Mouse (Mus musculus): ENCODE measurements around the gene Ccdc127. TPM values are rescaled to one million over a fixed set of nuclear protein-coding genes. Genes with fewer than 3 reads are reported as not detected.

The Ccdc127 gene
- 49.5 and 50.1 TPM in 2 replicates for polyA plus RNA-seq (2015; fragmentation: Nextera tagmentation; extraction: Ambion mirVana)

DNA sequence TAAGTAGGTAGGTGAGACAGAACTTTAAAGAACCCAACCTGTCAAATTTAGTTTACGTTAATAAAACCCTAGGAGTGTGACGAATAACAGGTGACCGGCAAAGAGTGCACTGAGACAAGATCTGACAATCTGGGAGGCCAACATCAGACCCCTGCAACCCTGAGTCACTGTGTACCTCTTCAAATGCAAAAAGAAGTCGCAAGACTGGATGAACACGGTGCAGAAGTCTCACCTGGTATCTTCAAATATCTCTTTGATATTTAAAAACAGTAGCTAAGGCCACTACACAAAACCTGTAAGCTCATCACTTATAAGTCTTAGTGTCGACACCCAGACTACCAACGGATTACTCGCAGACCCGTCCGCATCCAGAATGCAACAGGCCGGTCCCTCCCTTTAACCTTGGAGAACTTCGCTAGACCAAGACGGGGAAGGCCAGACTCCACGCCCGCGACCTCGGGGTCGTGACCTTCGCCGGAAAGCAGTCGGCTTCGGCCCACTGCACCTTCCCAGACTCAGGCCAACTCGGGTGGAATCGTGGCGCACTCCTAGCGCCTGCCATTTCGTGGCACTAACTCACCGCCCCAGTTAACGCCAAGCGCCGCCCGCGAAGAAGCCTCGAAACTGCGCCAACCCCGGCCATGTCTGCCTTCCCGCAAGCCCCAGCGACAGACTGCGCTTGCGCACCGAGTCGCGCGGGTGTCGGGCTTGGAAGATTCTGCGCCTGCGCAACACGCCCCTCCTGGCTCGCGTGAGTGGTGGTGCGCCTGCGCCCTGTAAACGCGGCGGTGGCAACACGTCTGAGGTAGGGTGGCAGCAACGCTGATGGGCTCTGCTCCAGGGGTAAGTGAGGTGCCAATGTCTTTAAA is at the start of gene Ccdc127, which contains the start of gene Sdha:
Gene Ccdc127 (plus strand): TSS at position 744 of the 869 bp plus-strand sequence.
Gene Sdha (minus strand): TSS at position 715 of the 869 bp plus-strand sequence.
- Histone ChIP-seq H3K36me3 (peaks cover 20% of the 10 kb centered on the region), H3K9ac (peak within 1 kb of the TSS; percentile 82), H3K27me3 (no peaks in the 10 kb centered on the region), H3K27ac (replicated peaks) (peak within 1 kb of the TSS; percentile 71), H3K4me2 (peak within 1 kb of the TSS; percentile 83), H3K4me1 (replicated peaks) (peaks cover 26% of the 10 kb centered on the region), H3K4me3 (peak within 1 kb of the TSS; percentile 69), H3K9me3 (no peaks in the 10 kb centered on the region)
- WGBS, result 2% methylated on average over 57 of the region's 57 CpGs
- ATAC-seq (ENCODE audit: low read depth), result peak; percentile 99

DNA sequence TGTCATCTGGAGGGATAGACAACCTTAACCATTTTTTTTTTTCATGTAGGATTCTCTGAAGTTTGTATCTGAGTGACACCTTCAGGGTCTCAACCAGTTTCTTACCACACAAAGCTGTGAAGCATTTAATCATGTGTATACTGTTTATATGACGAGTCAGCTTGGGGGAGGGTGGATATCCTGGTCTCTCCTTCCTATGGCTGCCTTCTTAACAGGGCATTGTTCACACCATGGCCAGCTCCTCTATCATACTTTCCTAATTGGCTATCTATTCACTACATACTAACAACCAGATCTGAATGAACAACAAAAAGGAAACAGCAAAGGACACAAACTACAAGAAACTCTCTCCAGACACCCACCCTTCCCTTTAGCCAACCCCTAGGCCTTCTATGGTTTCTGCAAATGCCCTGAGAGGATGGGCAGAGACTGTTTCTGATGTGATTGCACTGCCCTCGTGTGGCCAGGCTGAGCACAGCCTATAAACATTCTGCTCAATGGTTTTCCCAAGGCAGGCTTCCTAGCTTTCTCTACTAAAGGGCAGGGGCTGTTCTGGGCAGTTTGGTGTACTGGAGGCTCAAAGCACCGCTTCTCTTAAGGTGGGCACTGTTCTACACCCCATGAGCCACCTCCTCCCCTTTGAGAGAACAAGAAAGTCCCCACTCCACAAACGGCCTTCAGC is 49.0 kb upstream of the Ccdc127 start:
- no peak overlapping the region for H3K27ac ChIP-seq (replicated peaks)
- 35% methylated on average over 4 of the region's 4 CpGs for WGBS
- peak; percentile 92 for ATAC-seq (ENCODE audit: low read depth)

GRCm38 (mm10) chr13:74301607-74301984 is 48.5 kb upstream of the Ccdc127 start:
- H3K4me3 ChIP-seq, result no peak overlapping the region
- H3K27ac ChIP-seq (replicated peaks), result no peak overlapping the region
- 73% methylated on average over 6 of the region's 6 CpGs for WGBS
- no peak overlapping the region for H3K4me2 ChIP-seq
- no peaks in the 10 kb centered on the region for H3K9me3 ChIP-seq
- H3K36me3 ChIP-seq, result peaks cover 48% of the 10 kb centered on the region
- H3K27me3 ChIP-seq, result no peaks in the 10 kb centered on the region
- ATAC-seq (ENCODE audit: low read depth), result no peak
- H3K9ac ChIP-seq, result no peak overlapping the region
- H3K4me1 ChIP-seq (replicated peaks), result no peaks in the 10 kb centered on the region

More for the DNA sequence above, 49.0 kb upstream of the Ccdc127 start:
- Histone ChIP-seq H3K9me3 (no peaks in the 10 kb centered on the region), H3K27me3 (no peaks in the 10 kb centered on the region), H3K36me3 (peaks cover 43% of the 10 kb centered on the region), H3K4me1 (replicated peaks) (no peaks in the 10 kb centered on the region), H3K4me3 (no peak overlapping the region), H3K9ac (no peak overlapping the region), H3K4me2 (no peak overlapping the region)

DNA sequence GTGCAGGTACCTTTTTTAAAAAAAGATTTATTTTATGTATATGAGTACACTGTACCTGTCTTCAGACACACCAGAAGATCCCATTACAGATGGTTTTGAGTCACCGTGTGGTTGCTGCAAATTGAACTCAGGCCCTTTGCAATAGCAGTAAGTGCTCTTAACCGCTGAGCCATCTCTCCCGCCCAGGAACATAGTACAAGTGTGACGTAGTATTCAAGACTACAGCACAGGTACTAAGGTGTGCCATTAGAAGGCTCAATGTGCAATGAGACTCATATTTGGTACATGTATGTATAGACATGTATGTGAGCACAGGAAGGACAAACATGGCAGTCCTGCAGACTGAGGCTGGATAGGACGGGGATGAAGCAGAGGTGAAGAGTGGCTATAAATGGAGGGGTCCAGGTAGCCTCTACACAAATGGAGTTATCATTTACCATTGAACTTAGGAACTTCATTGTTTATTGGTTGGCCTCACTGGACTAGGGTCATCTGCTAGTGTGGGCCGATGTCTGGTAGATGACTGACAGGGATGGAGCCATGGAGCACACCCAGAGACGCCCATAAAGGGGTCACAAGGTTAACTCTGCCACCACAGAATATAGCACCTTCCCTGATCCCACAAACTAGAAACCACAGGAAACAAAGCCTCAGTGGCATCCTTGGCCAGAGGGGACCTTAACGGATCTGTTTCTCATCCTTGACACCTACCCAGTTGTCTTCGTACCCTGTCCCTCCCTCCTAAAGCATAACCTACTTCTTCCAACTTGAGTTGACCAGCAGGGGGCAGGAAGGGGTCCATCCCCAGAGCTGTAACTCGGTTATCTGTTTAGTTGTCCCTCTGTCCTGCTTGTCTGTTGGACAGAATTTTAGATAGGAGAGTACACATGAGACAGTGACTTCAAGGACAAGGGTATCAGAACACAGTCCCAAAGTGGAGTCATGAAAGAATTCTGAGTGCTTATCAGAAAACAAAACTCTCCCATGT is 47.8 kb upstream of the Ccdc127 start:
- peaks cover 56% of the 10 kb centered on the region for H3K36me3 ChIP-seq

DNA sequence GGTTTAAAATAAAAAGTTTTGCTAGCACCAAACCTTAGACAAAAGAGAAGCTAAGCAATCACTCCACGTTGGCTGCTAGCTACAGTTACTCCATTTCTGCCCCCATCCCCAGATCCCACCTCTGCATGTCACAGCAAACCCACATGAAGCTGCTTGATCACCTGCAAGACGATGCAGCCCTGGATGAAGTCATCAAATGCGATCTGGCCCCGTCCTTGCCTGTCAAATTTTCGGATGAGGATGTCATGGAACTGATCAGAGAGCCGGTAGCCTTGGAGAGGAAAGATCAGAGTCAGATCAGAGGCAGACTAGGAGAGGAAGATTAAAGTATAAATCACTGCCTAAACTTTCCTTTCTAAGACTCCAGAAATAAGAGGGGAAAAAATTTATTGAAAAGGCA is 44.7 kb upstream of the Ccdc127 start:
- Histone ChIP-seq H3K4me2 (no peak overlapping the region), H3K27me3 (no peaks in the 10 kb centered on the region), H3K4me1 (replicated peaks) (no peaks in the 10 kb centered on the region), H3K9ac (no peak overlapping the region), H3K27ac (replicated peaks) (no peak overlapping the region), H3K4me3 (no peak overlapping the region), H3K9me3 (no peaks in the 10 kb centered on the region), H3K36me3 (peaks cover 85% of the 10 kb centered on the region)
- no peak for ATAC-seq (ENCODE audit: low read depth)
- WGBS, result 90% methylated on average over 6 of the region's 6 CpGs

More for the DNA sequence above, 47.8 kb upstream of the Ccdc127 start:
- Histone ChIP-seq H3K9me3 (no peaks in the 10 kb centered on the region), H3K4me3 (no peak overlapping the region), H3K27ac (replicated peaks) (no peak overlapping the region), H3K27me3 (no peaks in the 10 kb centered on the region), H3K4me2 (no peak overlapping the region), H3K4me1 (replicated peaks) (no peaks in the 10 kb centered on the region), H3K9ac (no peak overlapping the region)
- ATAC-seq (ENCODE audit: low read depth), result no peak
- WGBS, result 86% methylated on average over 10 of the region's 10 CpGs

- Histone ChIP-seq H3K36me3 (peaks cover 89% of the 10 kb centered on the region), H3K27ac (replicated peaks) (no peak overlapping the region), H3K9ac (no peak overlapping the region), H3K4me3 (no peak overlapping the region), H3K27me3 (no peaks in the 10 kb centered on the region), H3K4me2 (no peak overlapping the region), H3K9me3 (no peaks in the 10 kb centered on the region), H3K4me1 (replicated peaks) (no peaks in the 10 kb centered on the region)
- no peak for ATAC-seq (ENCODE audit: low read depth)
- 96% methylated on average over 1 of the region's 1 CpGs for WGBS
Measured at GRCm38 (mm10) chr13:74305780-74306179, 44.3 kb upstream of the Ccdc127 start.

DNA sequence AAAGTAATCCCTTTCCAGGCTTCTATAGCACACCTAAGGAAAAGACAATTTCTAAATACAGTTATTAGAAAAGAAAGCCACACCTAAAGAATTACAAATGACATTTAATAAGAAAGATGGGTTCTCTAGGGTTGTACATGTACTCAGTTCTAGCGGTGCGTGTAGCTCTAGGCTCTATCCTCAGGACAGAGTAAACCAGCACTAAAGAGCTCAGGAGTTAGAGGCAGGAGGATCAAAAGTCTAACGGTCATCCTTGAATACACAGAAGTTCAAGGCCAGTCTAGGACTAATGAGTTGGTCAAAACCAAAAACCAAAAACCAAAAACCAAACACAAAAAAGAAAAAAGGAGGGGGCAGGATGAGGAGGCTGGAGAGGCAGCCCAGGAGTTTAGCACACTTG is 35.5 kb upstream of the Ccdc127 start:
- no peaks in the 10 kb centered on the region for H3K27me3 ChIP-seq
- no peaks in the 10 kb centered on the region for H3K9me3 ChIP-seq
- peaks cover 19% of the 10 kb centered on the region for H3K36me3 ChIP-seq
- H3K4me3 ChIP-seq, result no peak overlapping the region
- no peak overlapping the region for H3K27ac ChIP-seq (replicated peaks)
- no peak for ATAC-seq (ENCODE audit: low read depth)
- no peak overlapping the region for H3K4me2 ChIP-seq
- WGBS, result 96% methylated on average over 3 of the region's 3 CpGs
- H3K4me1 ChIP-seq (replicated peaks), result peaks cover 18% of the 10 kb centered on the region
- H3K9ac ChIP-seq, result no peak overlapping the region

GRCm38 (mm10) chr13:74316386-74316785 is 33.7 kb upstream of the Ccdc127 start:
- Histone ChIP-seq H3K4me1 (replicated peaks) (peaks cover 18% of the 10 kb centered on the region), H3K27ac (replicated peaks) (no peak overlapping the region), H3K4me2 (peak overlapping the region; percentile 85), H3K9me3 (no peaks in the 10 kb centered on the region), H3K4me3 (peak overlapping the region; percentile 84), H3K27me3 (no peaks in the 10 kb centered on the region), H3K9ac (peak overlapping the region; percentile 89), H3K36me3 (peaks cover 16% of the 10 kb centered on the region)
- WGBS, result 27% methylated on average over 4 of the region's 4 CpGs
- ATAC-seq (ENCODE audit: low read depth), result no peak

DNA sequence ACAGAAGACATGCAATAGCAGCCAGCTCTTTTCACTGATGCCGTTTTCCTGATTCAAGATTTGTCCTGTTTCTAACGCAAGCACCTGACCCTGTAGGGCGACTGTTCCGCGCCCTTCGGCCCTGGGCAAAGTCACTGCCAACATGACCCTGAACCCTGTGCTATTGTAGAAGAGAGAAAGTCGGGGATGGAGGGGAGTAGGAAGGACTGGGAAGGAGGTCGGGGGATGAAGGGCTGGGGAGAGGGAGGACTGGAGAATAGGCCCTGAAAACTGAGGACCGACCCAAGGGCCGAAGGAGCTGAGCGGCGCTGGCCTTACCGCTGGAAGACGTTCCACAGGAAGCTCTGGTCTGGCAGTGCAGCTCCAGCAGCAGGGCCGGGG is 33.3 kb upstream of the Ccdc127 start:
- Histone ChIP-seq H3K27ac (replicated peaks) (peak overlapping the region; percentile 73; the same call in 1 of the 2 replicates), H3K4me2 (peak overlapping the region; percentile 85), H3K27me3 (no peaks in the 10 kb centered on the region), H3K9ac (peak overlapping the region; percentile 89), H3K36me3 (peaks cover 19% of the 10 kb centered on the region), H3K4me1 (replicated peaks) (peaks cover 18% of the 10 kb centered on the region), H3K9me3 (no peaks in the 10 kb centered on the region), H3K4me3 (peak overlapping the region; percentile 84)
- 2% methylated on average over 15 of the region's 15 CpGs for WGBS
- peak; percentile 82; the same call in 1 of the 2 replicates for ATAC-seq (ENCODE audit: low read depth)

- Histone ChIP-seq H3K9ac (peak within 1 kb of the TSS; percentile 89), H3K36me3 (peaks cover 25% of the 10 kb centered on the region), H3K4me1 (replicated peaks) (peaks cover 18% of the 10 kb centered on the region), H3K4me3 (peak within 1 kb of the TSS; percentile 84), H3K27me3 (no peaks in the 10 kb centered on the region), H3K9me3 (no peaks in the 10 kb centered on the region), H3K4me2 (peak within 1 kb of the TSS; percentile 85), H3K27ac (replicated peaks) (peak within 1 kb of the TSS; percentile 73; the same call in 1 of the 2 replicates)
- ATAC-seq (ENCODE audit: low read depth), result peak; percentile 98
- under 1% methylated on average over 36 of the region's 36 CpGs for WGBS
Measured at GRCm38 (mm10) chr13:74317170-74317849, 32.8 kb upstream of the Ccdc127 start, which contains the start of gene Pdcd6. Gene Pdcd6, minus strand, starts transcription at chr13:74317580.

DNA sequence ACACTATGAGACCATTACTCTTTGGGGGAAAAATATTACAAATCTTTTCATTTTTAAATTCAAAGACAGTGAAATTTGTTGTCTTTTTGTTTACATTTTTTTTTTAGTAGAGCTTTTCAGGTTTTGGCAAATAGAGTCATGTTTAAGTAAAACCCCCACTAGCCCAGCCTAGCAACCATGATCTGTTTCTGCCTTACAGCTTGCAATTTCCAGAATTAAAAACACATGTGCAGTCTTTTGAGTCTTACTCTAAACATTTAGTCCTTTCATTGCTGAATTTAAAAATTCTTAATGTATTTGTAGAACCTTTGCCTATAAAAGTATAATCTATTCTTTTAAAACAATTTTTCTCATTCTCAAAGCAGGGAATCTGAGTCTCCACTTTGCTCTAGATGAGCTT is 20.8 kb upstream of the Ccdc127 start:
- Histone ChIP-seq H3K36me3 (peaks cover 83% of the 10 kb centered on the region), H3K27me3 (no peaks in the 10 kb centered on the region), H3K4me2 (no peak overlapping the region), H3K4me3 (no peak overlapping the region), H3K9me3 (no peaks in the 10 kb centered on the region), H3K9ac (no peak overlapping the region), H3K4me1 (replicated peaks) (no peaks in the 10 kb centered on the region), H3K27ac (replicated peaks) (no peak overlapping the region)
- ATAC-seq (ENCODE audit: low read depth), result no peak

All from neural tube, embryonic 13.5 days (tissue).